Mouse (Mus musculus): ENCODE results near the gene Gm3173. TPM values are rescaled to one million over a fixed set of nuclear protein-coding genes. Genes with fewer than 3 reads are reported as not detected.
"Not testable (repeated sequence)": the region's sequence is repeated elsewhere in the genome, so short reads cannot be mapped to it uniquely, and the experiment has no call there.

The Gm3173 gene
- total and polyA plus RNA-seq, 2 experiments from 2014 or later, result not detected

- not testable (repeated sequence) for H3K4me1 ChIP-seq (ENCODE audit: control insufficient read depth, insufficient read depth); H3K4me2 ChIP-seq (ENCODE audit: low read depth, low read length); H3K27me3 ChIP-seq (ENCODE audit: control insufficient read depth, insufficient read depth, low read length); H3K9ac ChIP-seq (replicated peaks; ENCODE audit: low read depth, low read length); DNase-seq (ENCODE audit: low spot score); H3K4me3 ChIP-seq (ENCODE audit: low read depth, low read length); H3K9me3 ChIP-seq (replicated peaks; ENCODE audit: control insufficient read depth, low read length); ATAC-seq (ENCODE audit: insufficient read depth, low read depth); H3K36me3 ChIP-seq (replicated peaks; ENCODE audit: control insufficient read depth, insufficient read depth, low read length); H3K27ac ChIP-seq (ENCODE audit: low read depth)
- 25% methylated on average over 1 of the region's 1 CpGs for WGBS
These were observed 20.9 kb upstream of the Gm3173 start for GRCm38 (mm10) chr14:4409939-4410338.

DNA sequence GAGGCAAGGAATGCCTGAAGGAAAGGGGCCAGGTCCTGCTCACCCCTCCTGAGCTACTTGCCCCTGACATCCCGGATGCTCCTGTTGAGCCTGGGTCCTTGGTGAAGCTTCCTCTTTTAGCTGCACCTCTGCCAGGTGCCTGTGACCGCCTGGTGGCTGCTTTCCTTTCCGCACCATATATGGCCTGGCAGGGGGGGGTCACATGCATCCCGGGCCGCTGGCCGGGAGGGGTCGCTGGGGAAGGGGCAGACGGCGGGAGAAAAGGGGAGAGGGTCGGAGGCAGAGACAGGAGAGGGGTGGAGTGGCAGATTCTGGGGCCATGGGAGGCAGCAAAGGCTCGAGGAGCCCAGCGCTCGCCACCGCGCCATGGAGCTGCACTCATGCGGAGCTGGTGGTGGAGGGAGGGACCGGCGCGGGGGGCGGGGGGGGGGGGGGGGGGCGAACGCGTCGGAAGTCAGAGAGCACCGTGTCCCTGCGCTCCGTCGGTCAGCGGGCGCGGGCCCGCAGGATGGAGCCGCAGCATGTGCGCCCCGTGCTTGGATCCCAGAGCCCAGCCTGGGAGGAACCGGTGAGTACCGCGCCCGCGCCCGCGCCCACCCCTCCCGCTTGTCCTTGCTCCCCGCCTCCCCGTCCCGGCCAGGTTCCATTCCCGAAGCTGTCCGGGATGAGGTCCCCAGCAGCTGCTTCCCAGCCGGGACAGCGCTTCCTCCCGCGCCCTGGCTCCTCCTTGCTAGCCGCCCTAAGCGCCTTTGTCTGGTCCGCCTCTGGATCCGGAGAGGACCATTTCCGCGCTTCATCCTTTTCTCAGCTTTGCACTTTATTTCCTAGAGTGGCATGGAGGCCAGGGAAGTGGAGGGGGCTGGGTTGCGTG lies 15.6 kb upstream of the Gm3173 start, which contains the start of gene Gm3164:
Gene Gm3164 (plus strand): TSS at position 484 of the 871 bp plus-strand sequence.
- not testable (repeated sequence) for H3K27me3 ChIP-seq (ENCODE audit: control insufficient read depth, insufficient read depth, low read length); H3K4me1 ChIP-seq (ENCODE audit: control insufficient read depth, insufficient read depth); H3K9ac ChIP-seq (replicated peaks; ENCODE audit: low read depth, low read length); H3K9me3 ChIP-seq (replicated peaks; ENCODE audit: control insufficient read depth, low read length); H3K36me3 ChIP-seq (replicated peaks; ENCODE audit: control insufficient read depth, insufficient read depth, low read length); H3K27ac ChIP-seq (ENCODE audit: low read depth); DNase-seq (ENCODE audit: low spot score); ATAC-seq (ENCODE audit: insufficient read depth, low read depth)
- Histone ChIP-seq H3K4me2 (ENCODE audit: low read depth, low read length) (peak within 1 kb of the TSS; percentile 42; the same call in 1 of the 2 replicates), H3K4me3 (ENCODE audit: low read depth, low read length) (peak within 1 kb of the TSS; percentile 13; the same call in 1 of the 2 replicates)
- WGBS, result 2% methylated on average over 20 of the region's 59 CpGs

GRCm38 (mm10) chr14:4481445-4481844 lies 50.7 kb downstream of the Gm3173 start, which contains the start of gene Gm3182:
TSS of gene Gm3182 (plus strand) at chr14:4481745.
- not testable (repeated sequence) for H3K9me3 ChIP-seq (replicated peaks; ENCODE audit: control insufficient read depth, low read length); H3K9ac ChIP-seq (replicated peaks; ENCODE audit: low read depth, low read length); ATAC-seq (ENCODE audit: insufficient read depth, low read depth); DNase-seq (ENCODE audit: low spot score); H3K4me1 ChIP-seq (ENCODE audit: control insufficient read depth, insufficient read depth); H3K27ac ChIP-seq (ENCODE audit: low read depth); H3K36me3 ChIP-seq (replicated peaks; ENCODE audit: control insufficient read depth, insufficient read depth, low read length); H3K4me3 ChIP-seq (ENCODE audit: low read depth, low read length); H3K4me2 ChIP-seq (ENCODE audit: low read depth, low read length); H3K27me3 ChIP-seq (ENCODE audit: control insufficient read depth, insufficient read depth, low read length)
- 67% methylated on average over 1 of the region's 2 CpGs for WGBS

DNA sequence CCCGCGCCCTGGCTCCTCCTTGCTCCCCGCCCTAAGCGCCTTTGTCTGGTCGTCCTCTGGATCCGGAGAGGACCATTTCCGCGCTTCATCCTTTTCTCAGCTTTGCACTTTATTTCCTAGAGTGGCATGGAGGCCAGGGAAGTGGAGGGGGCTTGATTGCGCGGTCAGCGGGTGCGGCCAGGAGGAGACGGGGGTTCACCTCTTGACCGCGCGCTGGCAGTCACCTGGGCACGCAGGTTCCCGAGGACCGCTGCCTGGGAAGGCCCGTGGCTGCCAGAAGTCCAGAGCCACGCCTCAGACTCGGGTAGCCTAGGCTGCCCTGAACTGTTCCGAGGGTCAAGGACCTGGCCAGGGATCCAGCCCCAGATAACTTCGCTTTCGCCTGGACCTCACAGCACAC lies 68.6 kb downstream of the Gm3173 start:
- H3K4me1 ChIP-seq (ENCODE audit: control insufficient read depth, insufficient read depth); H3K9ac ChIP-seq (replicated peaks; ENCODE audit: low read depth, low read length); DNase-seq (ENCODE audit: low spot score); H3K9me3 ChIP-seq (replicated peaks; ENCODE audit: control insufficient read depth, low read length); H3K27ac ChIP-seq (ENCODE audit: low read depth); H3K27me3 ChIP-seq (ENCODE audit: control insufficient read depth, insufficient read depth, low read length); H3K36me3 ChIP-seq (replicated peaks; ENCODE audit: control insufficient read depth, insufficient read depth, low read length); H3K4me3 ChIP-seq (ENCODE audit: low read depth, low read length); ATAC-seq (ENCODE audit: insufficient read depth, low read depth): not testable (repeated sequence)
- WGBS, result 8% methylated on average over 16 of the region's 25 CpGs
- 0 out of 2 replicates have a peak overlapping the region, but pooled peaks have one; percentile 25 for H3K4me2 ChIP-seq (ENCODE audit: low read depth, low read length)

DNA sequence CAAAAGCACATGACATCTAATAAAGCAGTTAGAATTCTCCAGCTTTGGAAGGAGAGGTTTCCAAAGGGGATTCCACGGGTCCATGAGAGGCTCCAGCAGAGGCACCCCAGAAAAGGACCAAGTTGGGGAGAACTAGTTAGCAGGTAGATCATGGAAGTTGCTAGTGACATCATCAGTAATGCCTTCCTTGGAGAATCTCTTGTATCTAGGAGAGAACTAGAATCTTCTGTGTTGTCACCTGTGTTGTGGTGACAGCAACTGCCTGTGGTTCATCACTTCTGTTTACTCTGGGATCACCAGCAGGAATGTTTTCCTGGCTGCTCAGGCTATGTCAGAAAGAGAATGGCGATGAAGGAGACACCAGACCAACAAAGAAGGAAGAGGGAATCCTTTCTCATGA lies 124.3 kb downstream of the Gm3173 start, which contains the start of gene Gm3047:
Gene Gm3047 (plus strand): TSS at position 301 of the 400 bp plus-strand sequence.
- H3K4me2 ChIP-seq (ENCODE audit: low read depth, low read length); H3K4me1 ChIP-seq (ENCODE audit: control insufficient read depth, insufficient read depth); H3K27ac ChIP-seq (ENCODE audit: low read depth); H3K9ac ChIP-seq (replicated peaks; ENCODE audit: low read depth, low read length); H3K9me3 ChIP-seq (replicated peaks; ENCODE audit: control insufficient read depth, low read length); H3K27me3 ChIP-seq (ENCODE audit: control insufficient read depth, insufficient read depth, low read length); ATAC-seq (ENCODE audit: insufficient read depth, low read depth); DNase-seq (ENCODE audit: low spot score); H3K36me3 ChIP-seq (replicated peaks; ENCODE audit: control insufficient read depth, insufficient read depth, low read length); H3K4me3 ChIP-seq (ENCODE audit: low read depth, low read length): not testable (repeated sequence)
- no CpG with 5 or more reads among the region's 2 CpGs for WGBS

Other genes starting within 250 kb of the Gm3173 start
- gene Gm2974, start 248.4 kb upstream of the Gm3173 start, total RNA-seq (2014; rRNA removed; ENCODE audit: low replicate concordance), result not detected in 2 replicates
- gene Gm2974, start 248.4 kb upstream of the Gm3173 start, polyA plus RNA-seq (2015; fragmentation: Nextera tagmentation; extraction: Ambion mirVana), result not detected in 2 replicates
- gene Gm3138, start 181.4 kb upstream of the Gm3173 start, total RNA-seq (2014; rRNA removed; ENCODE audit: low replicate concordance), result not detected in 2 replicates
- not detected in 2 replicates for gene Gm3138, start 181.4 kb upstream of the Gm3173 start, polyA plus RNA-seq (2015; fragmentation: Nextera tagmentation; extraction: Ambion mirVana)
- not detected in 2 replicates for gene Gm3149, start 113.7 kb upstream of the Gm3173 start, total RNA-seq (2014; rRNA removed; ENCODE audit: low replicate concordance)
- gene Gm3149, start 113.7 kb upstream of the Gm3173 start, polyA plus RNA-seq (2015; fragmentation: Nextera tagmentation; extraction: Ambion mirVana), result not detected in 2 replicates
- gene 2610042L04Rik, start 96.2 kb upstream of the Gm3173 start, total RNA-seq (2014; rRNA removed; ENCODE audit: low replicate concordance), result not detected in 2 replicates
- gene 2610042L04Rik, start 96.2 kb upstream of the Gm3173 start, polyA plus RNA-seq (2015; fragmentation: Nextera tagmentation; extraction: Ambion mirVana), result 0.07 TPM in 1 of 2 replicates, not detected in the other
- not detected in 2 replicates for gene Gm3159, start 33.5 kb upstream of the Gm3173 start, total RNA-seq (2014; rRNA removed; ENCODE audit: low replicate concordance)
- gene Gm3159, start 33.5 kb upstream of the Gm3173 start, polyA plus RNA-seq (2015; fragmentation: Nextera tagmentation; extraction: Ambion mirVana), result not detected in 2 replicates
- not detected in 2 replicates for gene Gm3164, start 15.5 kb upstream of the Gm3173 start, total RNA-seq (2014; rRNA removed; ENCODE audit: low replicate concordance)
- gene Gm3164, start 15.5 kb upstream of the Gm3173 start, polyA plus RNA-seq (2015; fragmentation: Nextera tagmentation; extraction: Ambion mirVana), result not detected in 2 replicates
- not detected in 2 replicates for gene Gm3182, start 50.8 kb downstream of the Gm3173 start, total RNA-seq (2014; rRNA removed; ENCODE audit: low replicate concordance)
- not detected in 2 replicates for gene Gm3182, start 50.8 kb downstream of the Gm3173 start, polyA plus RNA-seq (2015; fragmentation: Nextera tagmentation; extraction: Ambion mirVana)
- gene Gm3047, start 124.4 kb downstream of the Gm3173 start, total RNA-seq (2014; rRNA removed; ENCODE audit: low replicate concordance), result not detected in 2 replicates
- not detected in 2 replicates for gene Gm3047, start 124.4 kb downstream of the Gm3173 start, polyA plus RNA-seq (2015; fragmentation: Nextera tagmentation; extraction: Ambion mirVana)
- gene Gm8159, start 201.4 kb downstream of the Gm3173 start, total RNA-seq (2014; rRNA removed; ENCODE audit: low replicate concordance), result not detected in 2 replicates
- gene Gm8159, start 201.4 kb downstream of the Gm3173 start, polyA plus RNA-seq (2015; fragmentation: Nextera tagmentation; extraction: Ambion mirVana), result not detected in 2 replicates
- gene Gm3239, start 233.2 kb downstream of the Gm3173 start, total RNA-seq (2014; rRNA removed; ENCODE audit: low replicate concordance), result not detected in 2 replicates
- gene Gm3239, start 233.2 kb downstream of the Gm3173 start, polyA plus RNA-seq (2015; fragmentation: Nextera tagmentation; extraction: Ambion mirVana), result not detected in 2 replicates